Mouse (Mus musculus): ENCODE measurements around the gene Zfp652. TPM values are rescaled to one million over a fixed set of nuclear protein-coding genes. Genes with fewer than 3 reads are reported as not detected.

Gene Zfp652
- total and polyA plus RNA-seq, 2 experiments from 2014 or later, result 12.6 to 25.3 TPM

DNA sequence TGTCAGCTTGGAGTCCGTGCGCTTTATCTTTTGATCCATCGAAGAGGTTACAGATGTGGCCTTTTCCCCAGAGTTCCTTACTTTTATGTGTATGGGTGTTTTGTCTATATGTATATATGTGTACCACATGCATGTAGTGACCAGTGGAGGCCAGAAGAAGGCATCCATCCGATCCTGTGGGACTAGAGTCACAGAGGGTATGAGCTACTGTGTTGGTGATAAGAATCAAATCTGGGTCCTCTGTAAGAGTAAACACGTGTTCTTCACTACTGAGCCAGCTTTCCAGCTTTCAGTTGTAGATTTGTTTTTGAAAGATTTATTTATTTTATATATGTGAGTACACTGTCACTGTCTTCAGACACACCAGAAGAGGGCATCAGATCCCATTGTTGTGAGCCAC lies 15.5 kb downstream of the Zfp652 start:
- Histone ChIP-seq H3K27me3 (ENCODE audit: insufficient read depth, low read length) (no peaks in the 10 kb centered on the region), H3K4me2 (ENCODE audit: low read depth, low read length, poor library complexity, severe bottlenecking) (no peak overlapping the region), H3K36me3 (ENCODE audit: insufficient read depth, low read length) (no peaks in the 10 kb centered on the region), H3K27ac (ENCODE audit: low read depth, low read length) (no peak overlapping the region), H3K9me3 (ENCODE audit: low read length) (no peaks in the 10 kb centered on the region), H3K4me3 (ENCODE audit: low read depth, low read length) (no peak overlapping the region), H3K4me1 (ENCODE audit: insufficient read depth, low read length) (no peaks in the 10 kb centered on the region), H3K9ac (replicated peaks; ENCODE audit: low read length, poor library complexity, severe bottlenecking) (no peak overlapping the region)
- no peak for ATAC-seq (ENCODE audit: low FRiP score)
- WGBS, result 93% methylated on average over 5 of the region's 5 CpGs
- no peak for DNase-seq (ENCODE audit: low spot score)
- TF ChIP-seq CTCF (IDR thresholded peaks at IDR 0.05), result no peak

- DNase-seq (ENCODE audit: low spot score) (no peak), ATAC-seq (ENCODE audit: low FRiP score) (no peak)
- Histone ChIP-seq H3K4me3 (ENCODE audit: low read depth, low read length) (no peak overlapping the region), H3K9me3 (ENCODE audit: low read length) (no peaks in the 10 kb centered on the region), H3K4me2 (ENCODE audit: low read depth, low read length, poor library complexity, severe bottlenecking) (no peak overlapping the region), H3K36me3 (ENCODE audit: insufficient read depth, low read length) (no peaks in the 10 kb centered on the region), H3K27me3 (ENCODE audit: insufficient read depth, low read length) (no peaks in the 10 kb centered on the region), H3K9ac (replicated peaks; ENCODE audit: low read length, poor library complexity, severe bottlenecking) (no peak overlapping the region), H3K27ac (ENCODE audit: low read depth, low read length) (no peak overlapping the region), H3K4me1 (ENCODE audit: insufficient read depth, low read length) (no peaks in the 10 kb centered on the region)
- WGBS, result 80% methylated on average over 12 of the region's 12 CpGs
- TF ChIP-seq CTCF (IDR thresholded peaks at IDR 0.05), result no peak
Observed at GRCm38 (mm10) chr11:95728916-95729907, 16.7 kb downstream of the Zfp652 start.

- WGBS, result 85% methylated on average over 2 of the region's 2 CpGs
- no peak overlapping the region for H3K27ac ChIP-seq (ENCODE audit: low read depth, low read length)
- no peaks in the 10 kb centered on the region for H3K9me3 ChIP-seq (ENCODE audit: low read length)
- H3K4me3 ChIP-seq (ENCODE audit: low read depth, low read length), result no peak overlapping the region
- H3K27me3 ChIP-seq (ENCODE audit: insufficient read depth, low read length), result no peaks in the 10 kb centered on the region
- DNase-seq (ENCODE audit: low spot score) (no peak), ATAC-seq (ENCODE audit: low FRiP score) (no peak)
- no peaks in the 10 kb centered on the region for H3K4me1 ChIP-seq (ENCODE audit: insufficient read depth, low read length)
- no peak overlapping the region for H3K4me2 ChIP-seq (ENCODE audit: low read depth, low read length, poor library complexity, severe bottlenecking)
- no peaks in the 10 kb centered on the region for H3K36me3 ChIP-seq (ENCODE audit: insufficient read depth, low read length)
- TF ChIP-seq CTCF (IDR thresholded peaks at IDR 0.05), result no peak
- H3K9ac ChIP-seq (replicated peaks; ENCODE audit: low read length, poor library complexity, severe bottlenecking), result no peak overlapping the region
Observed at GRCm38 (mm10) chr11:95734485-95734884, 22.0 kb downstream of the Zfp652 start.

DNA sequence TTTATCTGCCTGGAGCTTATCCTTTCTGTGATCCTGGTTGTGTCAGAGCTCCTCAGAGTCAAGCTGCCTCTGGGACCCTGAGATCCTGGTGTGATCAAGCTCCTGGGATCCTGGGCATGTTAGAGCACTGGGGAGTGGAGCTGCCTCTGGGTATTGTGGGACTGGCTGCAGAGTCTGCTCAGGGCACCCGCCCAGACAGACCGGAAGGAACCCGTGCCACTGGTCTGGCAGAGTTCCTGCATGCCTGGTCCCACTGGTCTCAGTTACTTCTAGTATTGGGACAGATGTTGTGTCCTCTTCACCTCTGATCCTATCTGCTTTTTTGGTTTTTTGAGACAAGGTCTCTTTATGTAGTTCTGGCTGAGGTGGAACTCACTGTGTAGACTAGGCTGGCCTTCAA lies 25.3 kb downstream of the Zfp652 start:
- WGBS, result 78% methylated on average over 3 of the region's 3 CpGs
- Histone ChIP-seq H3K9me3 (ENCODE audit: low read length) (no peaks in the 10 kb centered on the region), H3K4me1 (ENCODE audit: insufficient read depth, low read length) (no peaks in the 10 kb centered on the region), H3K4me3 (ENCODE audit: low read depth, low read length) (no peak overlapping the region), H3K9ac (replicated peaks; ENCODE audit: low read length, poor library complexity, severe bottlenecking) (no peak overlapping the region), H3K36me3 (ENCODE audit: insufficient read depth, low read length) (no peaks in the 10 kb centered on the region), H3K4me2 (ENCODE audit: low read depth, low read length, poor library complexity, severe bottlenecking) (no peak overlapping the region), H3K27me3 (ENCODE audit: insufficient read depth, low read length) (no peaks in the 10 kb centered on the region), H3K27ac (ENCODE audit: low read depth, low read length) (no peak overlapping the region)
- no peak for DNase-seq (ENCODE audit: low spot score)
- ATAC-seq (ENCODE audit: low FRiP score), result no peak
- TF ChIP-seq CTCF (IDR thresholded peaks at IDR 0.05), result no peak

DNA sequence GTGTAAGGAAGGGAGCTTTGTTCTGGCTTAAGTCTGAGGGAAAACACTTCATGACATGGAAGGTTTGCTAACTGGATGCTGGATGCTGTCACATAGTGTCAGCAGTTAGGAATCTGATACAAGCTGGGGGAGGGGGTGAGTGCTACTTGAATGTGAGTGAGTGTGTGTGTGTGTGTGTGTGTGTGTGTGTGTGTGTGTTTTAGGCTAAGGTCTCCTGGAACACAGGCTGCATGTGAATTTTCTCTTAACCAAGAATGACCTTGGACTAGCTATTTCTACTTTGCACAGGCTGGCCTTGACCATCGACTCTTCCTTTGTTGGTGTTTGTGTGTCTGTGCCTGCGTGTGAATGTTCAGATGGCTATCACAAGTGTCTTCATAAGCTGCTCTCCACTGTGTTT lies 32.0 kb downstream of the Zfp652 start:
- peaks cover 3% of the 10 kb centered on the region; the same call in 1 of the 2 replicates for H3K36me3 ChIP-seq (ENCODE audit: insufficient read depth, low read length)
- ATAC-seq (ENCODE audit: low FRiP score) (no peak), DNase-seq (ENCODE audit: low spot score) (no peak)
- H3K4me2 ChIP-seq (ENCODE audit: low read depth, low read length, poor library complexity, severe bottlenecking), result no peak overlapping the region
- H3K4me3 ChIP-seq (ENCODE audit: low read depth, low read length), result no peak overlapping the region
- WGBS, result 95% methylated on average over 2 of the region's 2 CpGs
- no peaks in the 10 kb centered on the region for H3K9me3 ChIP-seq (ENCODE audit: low read length)
- no peak overlapping the region for H3K27ac ChIP-seq (ENCODE audit: low read depth, low read length)
- H3K9ac ChIP-seq (replicated peaks; ENCODE audit: low read length, poor library complexity, severe bottlenecking), result no peak overlapping the region
- no peak for TF ChIP-seq CTCF (IDR thresholded peaks at IDR 0.05)
- H3K4me1 ChIP-seq (ENCODE audit: insufficient read depth, low read length), result no peaks in the 10 kb centered on the region
- no peaks in the 10 kb centered on the region for H3K27me3 ChIP-seq (ENCODE audit: insufficient read depth, low read length)

GRCm38 (mm10) chr11:95746821-95747220 lies 34.3 kb downstream of the Zfp652 start:
- no peak overlapping the region for H3K4me3 ChIP-seq (ENCODE audit: low read depth, low read length)
- TF ChIP-seq CTCF (IDR thresholded peaks at IDR 0.05), result no peak
- DNase-seq (ENCODE audit: low spot score) (no peak), ATAC-seq (ENCODE audit: low FRiP score) (no peak)
- H3K4me2 ChIP-seq (ENCODE audit: low read depth, low read length, poor library complexity, severe bottlenecking), result no peak overlapping the region
- H3K9me3 ChIP-seq (ENCODE audit: low read length), result no peaks in the 10 kb centered on the region
- H3K27me3 ChIP-seq (ENCODE audit: insufficient read depth, low read length), result no peaks in the 10 kb centered on the region
- WGBS, result 77% methylated on average over 4 of the region's 4 CpGs
- H3K36me3 ChIP-seq (ENCODE audit: insufficient read depth, low read length), result peaks cover 13% of the 10 kb centered on the region
- H3K4me1 ChIP-seq (ENCODE audit: insufficient read depth, low read length), result no peaks in the 10 kb centered on the region
- H3K27ac ChIP-seq (ENCODE audit: low read depth, low read length), result no peak overlapping the region
- no peak overlapping the region for H3K9ac ChIP-seq (replicated peaks; ENCODE audit: low read length, poor library complexity, severe bottlenecking)

All from midbrain, postnatal 0 days (tissue).